Mouse (Mus musculus): ENCODE measurements around the gene Spop. TPM values are rescaled to one million over a fixed set of nuclear protein-coding genes. Genes with fewer than 3 reads are reported as not detected.

The Spop gene
- total RNA-seq, 1 experiment from 2014 or later = 62.5 TPM

- peak; percentile 69 to 75 for ATAC-seq (replicated peaks in 1 of 2; ENCODE audit: insufficient read depth in 1 of 2, low FRiP score in 2 of 2, low TSS enrichment in 1 of 2, low read depth in 1 of 2, poor library complexity in 2 of 2, severe bottlenecking in 2 of 2)
These were observed 107.7 kb downstream of the Spop start for GRCm38 (mm10) chr11:95521563-95521962.

GRCm38 (mm10) chr11:95527307-95527706 is 113.4 kb downstream of the Spop start:
- ATAC-seq (replicated peaks in 1 of 2; ENCODE audit: insufficient read depth in 1 of 2, low FRiP score in 2 of 2, low TSS enrichment in 1 of 2, low read depth in 1 of 2, poor library complexity in 2 of 2, severe bottlenecking in 2 of 2) = no peak

GRCm38 (mm10) chr11:95528231-95528630 is 114.4 kb downstream of the Spop start:
- ATAC-seq (replicated peaks in 1 of 2; ENCODE audit: insufficient read depth in 1 of 2, low FRiP score in 2 of 2, low TSS enrichment in 1 of 2, low read depth in 1 of 2, poor library complexity in 2 of 2, severe bottlenecking in 2 of 2) = no peak

GRCm38 (mm10) chr11:95532353-95533072 is 118.6 kb downstream of the Spop start:
- no peak for ATAC-seq (replicated peaks in 1 of 2; ENCODE audit: insufficient read depth in 1 of 2, low FRiP score in 2 of 2, low TSS enrichment in 1 of 2, low read depth in 1 of 2, poor library complexity in 2 of 2, severe bottlenecking in 2 of 2)

- ATAC-seq (replicated peaks in 1 of 2; ENCODE audit: insufficient read depth in 1 of 2, low FRiP score in 2 of 2, low TSS enrichment in 1 of 2, low read depth in 1 of 2, poor library complexity in 2 of 2, severe bottlenecking in 2 of 2) = peak; percentile 80 to 84
These were observed 119.7 kb downstream of the Spop start for GRCm38 (mm10) chr11:95533484-95534160.

- no peak for ATAC-seq (replicated peaks in 1 of 2; ENCODE audit: insufficient read depth in 1 of 2, low FRiP score in 2 of 2, low TSS enrichment in 1 of 2, low read depth in 1 of 2, poor library complexity in 2 of 2, severe bottlenecking in 2 of 2)
These were observed 124.7 kb downstream of the Spop start for GRCm38 (mm10) chr11:95538378-95539104.

GRCm38 (mm10) chr11:95540637-95541385 is 126.9 kb downstream of the Spop start:
- no peak for ATAC-seq (replicated peaks in 1 of 2; ENCODE audit: insufficient read depth in 1 of 2, low FRiP score in 2 of 2, low TSS enrichment in 1 of 2, low read depth in 1 of 2, poor library complexity in 2 of 2, severe bottlenecking in 2 of 2)

Other genes with a start within 250 kb of the Spop start
- 0.56 TPM in 1 of 2 replicates, not detected in the other for gene Tac4, start 152.6 kb upstream of the Spop start, total RNA-seq (2017)
- 81.0 and 90.4 TPM in 2 replicates for gene Kat7, start 103.8 kb upstream of the Spop start, total RNA-seq (2017)
- 84.4 and 149 TPM in 2 replicates for gene Fam117a, start 77.1 kb upstream of the Spop start, total RNA-seq (2017)
- 35.8 and 44.6 TPM in 2 replicates for gene Slc35b1, start 29.4 kb upstream of the Spop start, total RNA-seq (2017)
- not detected in 2 replicates for gene Nxph3, start 100.5 kb downstream of the Spop start, total RNA-seq (2017)
- not detected in 2 replicates for gene Ngfr, start 173.7 kb downstream of the Spop start, total RNA-seq (2017)

Data from hematopoietic stem cell, adult 5-6 weeks (primary cell).